In the genomic region with DNA sequence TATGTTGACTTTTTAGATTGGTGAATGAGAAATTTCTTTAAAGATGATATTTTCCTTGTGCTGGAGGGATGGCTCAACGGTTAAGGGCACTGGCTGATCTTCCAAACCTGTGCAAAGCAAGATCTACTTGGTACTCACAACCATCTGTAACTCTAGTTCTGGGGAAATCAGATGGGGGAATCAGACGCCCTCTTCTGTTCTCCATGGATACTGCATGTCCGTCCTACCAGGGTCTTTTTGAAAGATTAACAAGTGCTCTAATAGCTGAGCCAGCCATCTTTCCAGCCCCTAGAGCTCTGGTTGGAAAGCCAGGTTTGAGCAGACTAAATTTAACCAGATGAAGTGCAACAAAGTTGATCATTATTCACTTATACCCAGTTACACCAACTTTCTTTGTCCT, we compare ENCODE assay signal across 9 mouse cellular contexts. TPM values are rescaled to one million over a fixed set of nuclear protein-coding genes. Genes with fewer than 3 reads are reported as not detected.
DNase-seq lines count a peak whose midpoint lies in the region; ATAC-seq and TF ChIP-seq lines count a peak whose summit lies in the region.
"Had no signal": no experiment of that assay in that cellular context is flagged by ENCODE, and none has a peak within 500 bp of the region (broad histone marks: within the 10 kb centered on the region; RNA-seq: fewer than 3 reads in every experiment).

No protein-coding gene starts in this region.

- no peak overlapping the region for H3K4me2 ChIP-seq in intestine, embryonic 14.5 days (ENCODE audit: low read length)
- no peak overlapping the region for H3K4me2 ChIP-seq in intestine, embryonic 16.5 days (ENCODE audit: low read depth, low read length)
- H3K4me2 ChIP-seq in CH12.LX (ENCODE audit: insufficient read depth, low read depth, poor library complexity, severe bottlenecking) = no peak overlapping the region
- H3K4me2 ChIP-seq in liver, postnatal 0 days (ENCODE audit: low read depth, low read length) = no peak overlapping the region

- TF ChIP-seq RAD21 in CH12.LX (IDR thresholded peaks at IDR 0.05; ENCODE audit: low read depth, low read length) = peak; percentile 52

- no peak for ATAC-seq in intestine, embryonic 14.5 days (replicated peaks; ENCODE audit: low FRiP score, low TSS enrichment, low read depth)
- ATAC-seq in intestine, embryonic 16.5 days = no peak
- no peak for ATAC-seq in liver, postnatal 0 days

- no peak for TF ChIP-seq EP300 in CH12.LX (IDR thresholded peaks at IDR 0.05; ENCODE audit: low read length)
- TF ChIP-seq EP300 in liver, postnatal 0 days (IDR thresholded peaks at IDR 0.05; ENCODE audit: low read depth) = no peak

- TF ChIP-seq CTCF in CH12.LX (conservative IDR thresholded peaks at IDR 0.05 in 1 of 2, IDR thresholded peaks at IDR 0.05 in 1 of 2; ENCODE audit: low read depth in 2 of 2, low read length in 2 of 2) = peak; percentile 66 to 68
- TF ChIP-seq CTCF in liver, postnatal 0 days (IDR thresholded peaks at IDR 0.05; ENCODE audit: low read depth) = peak; percentile 73

- peaks cover 28% of the 10 kb centered on the region for H3K79me2 ChIP-seq in CH12.LX (replicated peaks; ENCODE audit: control insufficient read depth, extremely low read depth, insufficient read depth, poor library complexity, severe bottlenecking)

- no peaks in the 10 kb centered on the region for H3K27me3 ChIP-seq in intestine, embryonic 14.5 days (replicated peaks; ENCODE audit: control insufficient read depth, insufficient read depth, low read length)
- H3K27me3 ChIP-seq in intestine, embryonic 16.5 days (replicated peaks; ENCODE audit: control insufficient read depth, insufficient read depth, low read length) = no peaks in the 10 kb centered on the region
- no peaks in the 10 kb centered on the region for H3K27me3 ChIP-seq in CH12.LX (replicated peaks)
- no peaks in the 10 kb centered on the region for H3K27me3 ChIP-seq in liver, postnatal 0 days (ENCODE audit: insufficient read depth, low read length)

- intact Hi-C loops in heart, postnatal 14 days (cut with DNase I) = no loop called here

- TF ChIP-seq POLR2A in CH12.LX (IDR thresholded peaks at IDR 0.05; ENCODE audit: low read depth, low read length) = no peak

- H3K4me1 ChIP-seq in intestine, embryonic 14.5 days (replicated peaks; ENCODE audit: control insufficient read depth, insufficient read depth, low read length) = peaks cover 6% of the 10 kb centered on the region; the same call in 1 of the 2 replicates
- peaks cover 3% of the 10 kb centered on the region for H3K4me1 ChIP-seq in intestine, embryonic 16.5 days (ENCODE audit: control insufficient read depth, insufficient read depth, low read length)
- peaks cover 0 to 4% of the 10 kb centered on the region in 2 experiments; a peak in 2 of 4 replicates for H3K4me1 ChIP-seq in CH12.LX (ENCODE audit: control insufficient read depth in 1 of 2, insufficient read depth in 2 of 2)
- peaks cover 2% of the 10 kb centered on the region; the same call in 1 of the 2 replicates for H3K4me1 ChIP-seq in liver, postnatal 0 days (ENCODE audit: insufficient read depth)

- dilution Hi-C loops in CH12.LX (cut with MboI; ENCODE audit: extremely low pct_ligation_motif_present, extremely low pct_unique_long_range_greater_than_20kb, low sequenced_read_pairs) = no loop called here

- H3K27ac ChIP-seq in intestine, embryonic 14.5 days (ENCODE audit: low read depth) = no peak overlapping the region
- no peak overlapping the region for H3K27ac ChIP-seq in intestine, embryonic 16.5 days (ENCODE audit: low read length)
- H3K27ac ChIP-seq in CH12.LX (ENCODE audit: insufficient read depth, low read depth) = no peak overlapping the region
- no peak overlapping the region for H3K27ac ChIP-seq in liver, postnatal 0 days (ENCODE audit: low read depth)

- in situ Hi-C loops in CH12.LX (cut with MboI; ENCODE audit: low pct_ligation_motif_present, low pct_unique_long_range_greater_than_20kb, low sequenced_read_pairs) = loop anchor here (25.0 kb wide), 1 partner anchor 150 kb away; no protein-coding TSS in a partner anchor

- DNase-seq in intestine, embryonic 14.5 days (ENCODE audit: low spot score) = peak; percentile 69
- peak; percentile 59 for DNase-seq in CH12.LX (ENCODE audit: extremely low read depth)
- peak; percentile 61 for DNase-seq in adrenal gland, postnatal 10 days
- DNase-seq in heart, postnatal 14 days = peak; percentile 22 to 59
- peak; percentile 59 for DNase-seq in liver, postnatal 0 days
- peak; percentile 45 to 65 for DNase-seq in thymus, postnatal 10 days (ENCODE audit: low spot score in 2 of 2)
- DNase-seq in gastrocnemius, adult 8-10 months (ENCODE audit: low spot score in 2 of 2) = no peak

- no peak overlapping the region for H3K9ac ChIP-seq in intestine, embryonic 14.5 days (ENCODE audit: low read length)
- no peak overlapping the region for H3K9ac ChIP-seq in intestine, embryonic 16.5 days (ENCODE audit: low read depth, low read length)
- H3K9ac ChIP-seq in CH12.LX (ENCODE audit: insufficient read depth, low read depth) = no peak overlapping the region
- H3K9ac ChIP-seq in liver, postnatal 0 days (replicated peaks) = no peak overlapping the region

- WGBS in intestine, embryonic 14.5 days = 30% methylated on average over 3 of the region's 3 CpGs
- WGBS in intestine, embryonic 16.5 days = 36% methylated on average over 3 of the region's 3 CpGs
- WGBS in liver, postnatal 0 days (ENCODE audit: insufficient replicate concordance) = 20% methylated on average over 3 of the region's 3 CpGs

- no peak overlapping the region for H3K4me3 ChIP-seq in intestine, embryonic 14.5 days (ENCODE audit: low read depth, low read length)
- H3K4me3 ChIP-seq in intestine, embryonic 16.5 days (ENCODE audit: low read length) = no peak overlapping the region
- no peak overlapping the region for H3K4me3 ChIP-seq in CH12.LX (replicated peaks in 1 of 3; ENCODE audit: low read depth in 2 of 3, low read length in 2 of 3, poor library complexity in 1 of 3)
- H3K4me3 ChIP-seq in liver, postnatal 0 days (ENCODE audit: low read depth, low read length) = no peak overlapping the region

- H3K36me3 ChIP-seq in intestine, embryonic 14.5 days (ENCODE audit: control insufficient read depth, insufficient read depth, low read length) = 0 out of 2 replicates have a peak, but pooled peaks cover 4% of the 10 kb centered on the region
- no peaks in the 10 kb centered on the region for H3K36me3 ChIP-seq in intestine, embryonic 16.5 days (ENCODE audit: control insufficient read depth, insufficient read depth, low read length)
- no peaks in the 10 kb centered on the region for H3K36me3 ChIP-seq in CH12.LX (replicated peaks in 1 of 2; ENCODE audit: control insufficient read depth in 1 of 2, insufficient read depth in 1 of 2, low read length in 1 of 2)
- H3K36me3 ChIP-seq in liver, postnatal 0 days (replicated peaks; ENCODE audit: insufficient read depth, low read length) = no peaks in the 10 kb centered on the region

- H3K9me3 ChIP-seq in intestine, embryonic 14.5 days (ENCODE audit: control insufficient read depth, low read length) = no peaks in the 10 kb centered on the region
- no peaks in the 10 kb centered on the region for H3K9me3 ChIP-seq in intestine, embryonic 16.5 days (ENCODE audit: control insufficient read depth, low read length)
- no peaks in the 10 kb centered on the region for H3K9me3 ChIP-seq in CH12.LX (replicated peaks; ENCODE audit: low read length)
- no peaks in the 10 kb centered on the region for H3K9me3 ChIP-seq in liver, postnatal 0 days (ENCODE audit: low read length)

TF ChIP-seq in CH12.LX, 34 proteins besides CTCF, POLR2A, EP300 and RAD21:
- TF ChIP-seq SMC3 (IDR thresholded peaks at IDR 0.05; ENCODE audit: low read depth, low read length) (peak; percentile 71), ZMIZ1 (IDR thresholded peaks at IDR 0.05; ENCODE audit: low read depth, low read length) (no peak), MAX (IDR thresholded peaks at IDR 0.05; ENCODE audit: low read length) (no peak), MYC (IDR thresholded peaks at IDR 0.05; ENCODE audit: low read depth, low read length) (0 out of 2 replicates have a peak, but pooled peaks have one; percentile 41), RCOR1 (conservative IDR thresholded peaks at IDR 0.05; ENCODE audit: low read depth, low read length) (no peak), ZC3H11A (IDR thresholded peaks at IDR 0.05; ENCODE audit: low read depth, low read length) (peak; percentile 24; the same call in 1 of the 2 replicates), SIN3A (IDR thresholded peaks at IDR 0.05; ENCODE audit: low read length) (0 out of 2 replicates have a peak, but pooled peaks have one; percentile 28)

RNA-seq across cellular contexts. Expression of a gene that starts 1.8 kb away (rescaled TPM):
- polyA plus RNA-seq in intestine, embryonic 14.5 days (2014; fragmentation: Nextera tagmentation; extraction: Ambion mirVana) = 14.1 TPM in 2 replicates
- 6.9 and 7.8 TPM in 2 replicates for polyA plus RNA-seq in intestine, embryonic 16.5 days (2015; fragmentation: Nextera tagmentation; extraction: Ambion mirVana)
- total RNA-seq in CH12.LX (2012; rRNA removed) (28.7 and 33.8 TPM in 2 replicates), CH12.LX (2014; rRNA removed) (68.7 and 69.5 TPM in 2 replicates)
- polyA plus RNA-seq in CH12.LX (2012; ENCODE audit: insufficient read length, low read depth) = 24.2 and 25.8 TPM in 2 replicates
- 10 to 100 TPM; 36.0 to 45.7 TPM for total RNA-seq in adrenal gland, postnatal 10 days (2021)
- 10 to 100 TPM; 18.3 to 18.6 TPM for total RNA-seq in heart, postnatal 14 days (2021)
- 8.3 and 8.4 TPM in 2 replicates for polyA plus RNA-seq in liver, postnatal 0 days (2015; fragmentation: Nextera tagmentation; extraction: Ambion mirVana)
- 1 to 10 TPM; 4.6 to 5.9 (median 5.4) TPM for total RNA-seq in gastrocnemius, adult 8-10 months (2022)

RNA-seq across cellular contexts. Expression of a gene that starts 48.5 kb away (rescaled TPM):
- not detected in 2 replicates for polyA plus RNA-seq in intestine, embryonic 14.5 days (2014; fragmentation: Nextera tagmentation; extraction: Ambion mirVana)
- polyA plus RNA-seq in intestine, embryonic 16.5 days (2015; fragmentation: Nextera tagmentation; extraction: Ambion mirVana) = not detected in 2 replicates
- not detected in 2 replicates for total RNA-seq in CH12.LX (2012; rRNA removed)
- total RNA-seq in CH12.LX (2014; rRNA removed) = not detected in 2 replicates
- not detected in 2 replicates for polyA plus RNA-seq in CH12.LX (2012; ENCODE audit: insufficient read length, low read depth)
- total RNA-seq in adrenal gland, postnatal 10 days (2021) = under 1 TPM in 1 of 2 experiments, not detected in 1; 0.15 TPM
- not detected for total RNA-seq in heart, postnatal 14 days (2021)
- polyA plus RNA-seq in liver, postnatal 0 days (2015; fragmentation: Nextera tagmentation; extraction: Ambion mirVana) = not detected in 2 replicates
- total RNA-seq in gastrocnemius, adult 8-10 months (2022) = not detected
- total RNA-seq: layer of hippocampus, postnatal 25 days had no signal

Comparison
In these comparisons a context has a peak if more than half of its experiments do, and no peak if none do; other contexts are left out.
1. DNase-seq: peak in intestine, embryonic 14.5 days (single experiment), CH12.LX (single experiment), adrenal gland, postnatal 10 days (single experiment), heart, postnatal 14 days (2 of 2), liver, postnatal 0 days (single experiment) and thymus, postnatal 10 days (2 of 2); none in gastrocnemius, adult 8-10 months (0 of 2).